Mouse (Mus musculus): ENCODE measurements around the gene Ccdc122. TPM values are rescaled to one million over a fixed set of nuclear protein-coding genes. Genes with fewer than 3 reads are reported as not detected.
A peak's percentile ranks its signal among the peaks of the same experiment; 100 is the strongest.

Gene Ccdc122
- total and polyA plus RNA-seq, 2 experiments from 2014 or later, result 1.7 to 2.8 TPM

DNA sequence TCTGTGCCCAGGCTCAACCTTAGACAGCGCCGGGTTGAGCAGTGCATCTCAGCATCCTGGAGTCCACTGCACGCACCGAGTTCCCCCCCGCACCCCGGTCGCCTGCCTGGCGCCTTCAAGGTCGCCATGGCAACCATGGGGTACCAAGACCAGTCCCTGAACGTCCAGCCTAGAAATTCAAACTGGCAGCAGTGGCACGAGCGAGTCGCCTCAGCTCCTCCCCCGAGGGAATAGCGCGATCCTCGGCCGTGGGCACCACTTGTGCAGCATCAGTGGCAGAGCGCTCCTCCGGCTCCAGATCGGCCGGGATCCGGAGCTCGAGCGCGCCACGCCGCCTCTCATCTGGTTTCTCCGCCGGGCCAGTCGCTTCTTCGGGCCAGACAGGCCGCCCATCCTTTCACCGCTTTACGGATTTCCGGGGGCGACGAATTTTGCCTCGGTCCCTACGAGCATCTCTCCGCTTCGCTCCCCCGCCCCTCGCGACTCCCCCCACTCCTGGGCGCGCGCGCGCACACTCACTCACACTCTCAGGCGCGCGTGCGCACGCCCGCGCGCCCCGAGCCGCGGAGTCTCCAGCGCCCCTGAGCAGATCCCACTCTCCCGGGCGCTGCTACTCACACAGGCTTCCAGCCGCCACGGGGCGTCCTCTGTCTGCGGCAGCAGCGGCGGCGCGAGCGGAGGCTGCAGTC is 119.8 kb downstream of the Ccdc122 start, which contains the start of gene Enox1:
TSS of gene Enox1 (plus strand) at position 542 of the 689 bp plus-strand sequence.
- H3K4me1 ChIP-seq (ENCODE audit: insufficient read depth, low read length), result peaks cover 9% of the 10 kb centered on the region; the same call in 1 of the 2 replicates
- peak within 1 kb of the TSS; percentile 89 for H3K27ac ChIP-seq
- H3K27me3 ChIP-seq (ENCODE audit: insufficient read depth, low read length), result no peaks in the 10 kb centered on the region
- DNase-seq (ENCODE audit: low spot score) (peak; percentile 98), ATAC-seq (peak; percentile 89)
- H3K9ac ChIP-seq (replicated peaks; ENCODE audit: low read length), result peak within 1 kb of the TSS; percentile 94
- WGBS, result under 1% methylated on average over 72 of the region's 73 CpGs
- H3K4me3 ChIP-seq (ENCODE audit: low read length), result peak within 1 kb of the TSS; percentile 97
- no peaks in the 10 kb centered on the region for H3K36me3 ChIP-seq (ENCODE audit: insufficient read depth, low read length)
- no peak; the same call in 1 of the 2 replicates for TF ChIP-seq CTCF (IDR thresholded peaks at IDR 0.05; ENCODE audit: low read depth)
- no peaks in the 10 kb centered on the region for H3K9me3 ChIP-seq (ENCODE audit: low read length)
- peak within 1 kb of the TSS; percentile 88 for H3K4me2 ChIP-seq (ENCODE audit: low read depth, low read length)

DNA sequence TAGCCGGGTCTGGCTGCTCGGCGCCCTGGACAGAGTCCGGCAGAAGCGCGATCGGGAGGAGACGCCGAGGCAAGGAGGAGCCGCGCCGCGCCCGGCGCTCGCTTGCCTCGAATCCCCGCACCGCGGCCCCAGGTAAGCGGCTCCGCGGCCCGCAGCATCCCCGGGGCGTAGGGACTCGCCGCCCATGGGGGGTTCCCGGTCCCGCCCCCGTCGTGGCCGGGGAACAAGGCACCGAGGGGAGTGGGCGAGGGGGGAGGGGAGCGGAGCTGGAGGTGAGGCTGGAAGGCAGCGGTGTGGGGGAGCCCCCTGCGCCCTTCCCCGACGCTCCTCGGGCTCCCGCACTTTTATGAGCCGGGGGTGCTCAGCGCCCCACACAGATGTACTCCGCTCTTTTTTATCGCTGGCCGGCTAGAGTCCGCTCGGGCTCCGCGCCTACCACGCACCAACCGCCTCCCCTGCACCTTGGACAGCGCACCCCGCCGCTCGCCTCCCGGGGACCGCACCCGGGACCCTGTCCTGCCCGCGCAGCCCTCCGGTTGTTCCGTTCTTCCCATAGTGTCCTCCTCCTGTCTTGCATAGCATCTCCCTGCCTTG is 120.4 kb downstream of the Ccdc122 start:
- no peaks in the 10 kb centered on the region for H3K27me3 ChIP-seq (ENCODE audit: insufficient read depth, low read length)
- peak; percentile 27 for ATAC-seq
- peak overlapping the region; percentile 88 for H3K4me2 ChIP-seq (ENCODE audit: low read depth, low read length)
- WGBS, result under 1% methylated on average over 41 of the region's 64 CpGs
- peak; percentile 39 for DNase-seq (ENCODE audit: low spot score)
- H3K27ac ChIP-seq, result peak overlapping the region; percentile 89
- peak overlapping the region; percentile 94 for H3K9ac ChIP-seq (replicated peaks; ENCODE audit: low read length)
- H3K4me3 ChIP-seq (ENCODE audit: low read length), result peak overlapping the region; percentile 97
- H3K4me1 ChIP-seq (ENCODE audit: insufficient read depth, low read length), result peaks cover 9% of the 10 kb centered on the region; the same call in 1 of the 2 replicates
- H3K36me3 ChIP-seq (ENCODE audit: insufficient read depth, low read length), result no peaks in the 10 kb centered on the region
- no peak for TF ChIP-seq CTCF (IDR thresholded peaks at IDR 0.05; ENCODE audit: low read depth)
- no peaks in the 10 kb centered on the region for H3K9me3 ChIP-seq (ENCODE audit: low read length)

DNA sequence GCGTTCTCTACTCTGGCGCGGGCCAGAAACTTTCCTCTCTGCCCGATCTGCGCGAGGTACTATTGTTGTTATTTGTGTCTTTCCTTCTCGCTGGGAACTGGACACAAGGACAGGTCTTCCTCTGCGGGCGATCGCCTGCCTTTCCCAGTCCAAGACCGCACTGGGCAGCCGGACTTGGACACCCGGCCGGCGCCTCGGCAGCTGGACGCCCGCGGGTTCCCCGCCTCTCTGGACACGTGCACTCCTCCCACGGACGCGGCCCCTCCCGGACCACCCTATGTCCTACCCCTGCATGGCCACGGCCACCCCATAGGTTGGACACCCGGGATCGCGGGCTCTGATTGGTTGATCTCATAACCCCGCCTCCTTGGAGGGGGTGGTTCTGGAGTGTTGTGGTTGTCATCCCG is 120.9 kb downstream of the Ccdc122 start:
- ATAC-seq (peak; percentile 90), DNase-seq (ENCODE audit: low spot score) (peak; percentile 93)
- Histone ChIP-seq H3K9me3 (ENCODE audit: low read length) (no peaks in the 10 kb centered on the region), H3K4me1 (ENCODE audit: insufficient read depth, low read length) (peaks cover 9% of the 10 kb centered on the region), H3K4me2 (ENCODE audit: low read depth, low read length) (peak overlapping the region; percentile 88), H3K4me3 (ENCODE audit: low read length) (peak overlapping the region; percentile 97), H3K27ac (peak overlapping the region; percentile 89), H3K36me3 (ENCODE audit: insufficient read depth, low read length) (no peaks in the 10 kb centered on the region), H3K9ac (replicated peaks; ENCODE audit: low read length) (peak overlapping the region; percentile 94), H3K27me3 (ENCODE audit: insufficient read depth, low read length) (no peaks in the 10 kb centered on the region)
- WGBS, result under 1% methylated on average over 31 of the region's 31 CpGs
- no peak for TF ChIP-seq CTCF (IDR thresholded peaks at IDR 0.05; ENCODE audit: low read depth)

DNA sequence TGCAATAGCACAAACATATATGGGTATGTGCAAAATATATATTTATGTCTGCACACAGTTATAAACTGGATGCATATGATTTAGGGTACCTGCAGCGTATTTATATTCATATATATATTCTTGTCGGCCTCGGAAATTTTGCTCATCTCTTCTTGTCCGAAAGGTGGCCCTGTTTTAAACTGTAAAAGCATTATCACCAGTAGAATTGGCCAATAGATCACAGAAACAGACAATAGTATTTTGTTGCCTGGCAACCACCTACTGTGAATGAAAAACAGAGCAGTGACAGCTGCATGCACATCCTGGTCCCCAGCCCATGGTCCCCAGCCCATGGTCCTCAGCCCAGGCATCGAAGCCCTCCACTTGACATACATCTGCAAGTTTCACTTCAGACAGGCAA is 122.8 kb downstream of the Ccdc122 start:
- no peak overlapping the region for H3K27ac ChIP-seq

More for the DNA sequence above, 122.8 kb downstream of the Ccdc122 start:
- peak overlapping the region; percentile 97 for H3K4me3 ChIP-seq (ENCODE audit: low read length)
- TF ChIP-seq CTCF (IDR thresholded peaks at IDR 0.05; ENCODE audit: low read depth), result 0 out of 2 replicates have a peak, but pooled peaks have one; percentile 19
- peak overlapping the region; percentile 88 for H3K4me2 ChIP-seq (ENCODE audit: low read depth, low read length)
- DNase-seq (ENCODE audit: low spot score) (peak; percentile 70), ATAC-seq (no peak)
- no peaks in the 10 kb centered on the region for H3K36me3 ChIP-seq (ENCODE audit: insufficient read depth, low read length)
- H3K9me3 ChIP-seq (ENCODE audit: low read length), result no peaks in the 10 kb centered on the region
- no peaks in the 10 kb centered on the region for H3K27me3 ChIP-seq (ENCODE audit: insufficient read depth, low read length)
- peaks cover 12% of the 10 kb centered on the region for H3K4me1 ChIP-seq (ENCODE audit: insufficient read depth, low read length)
- no peak overlapping the region for H3K9ac ChIP-seq (replicated peaks; ENCODE audit: low read length)
- 37% methylated on average over 5 of the region's 5 CpGs for whole genome bisulfite sequencing

Other genes with a start within 250 kb of the Ccdc122 start
- gene Lacc1, start 132 bp downstream of the Ccdc122 start, total RNA-seq (2014; rRNA removed), result 1.5 and 3.6 TPM in 2 replicates
- gene Lacc1, start 132 bp downstream of the Ccdc122 start, polyA plus RNA-seq (2015; fragmentation: Nextera tagmentation; extraction: Ambion mirVana), result 3.2 and 3.4 TPM in 2 replicates
- 42.7 and 43.5 TPM in 2 replicates for gene Enox1, start 120.0 kb downstream of the Ccdc122 start, total RNA-seq (2014; rRNA removed)
- 29.1 and 30.7 TPM in 2 replicates for gene Enox1, start 120.0 kb downstream of the Ccdc122 start, polyA plus RNA-seq (2015; fragmentation: Nextera tagmentation; extraction: Ambion mirVana)

All from hindbrain, postnatal 0 days (tissue).